Mouse (Mus musculus) hindbrain, embryonic 11.5 days (tissue): ENCODE results near the gene Stim2. TPM values are rescaled to one million over a fixed set of nuclear protein-coding genes. Genes with fewer than 3 reads are reported as not detected.

ENCODE experiments used
- ATAC-seq: fragments of 200-750 bp; cut with Nextera tagmentation; 2 replicates; pipeline ENCODE4 v1.8.0; 2017; ENCODE audit warnings: mild to moderate bottlenecking, moderate TSS enrichment, moderate library complexity; ENCODE audit not compliant: low FRiP score
- DNase-seq: peaks from one replicate; pipeline ENCODE4 v3.0.0-alpha.2; 2015; ENCODE audit warnings: low spot score
- H3K27ac ChIP-seq: fragments of 300-500 bp; sonication (generic); 2 replicates; pipeline ENCODE4 v1.5.1; 2014; ENCODE audit warnings: mild to moderate bottlenecking, low read depth, low read length
- H3K27me3 ChIP-seq: fragments of 300-500 bp; sonication (generic); 2 replicates; pipeline ENCODE4 v1.6.1; 2014; ENCODE audit warnings: mild to moderate bottlenecking, low read length, moderate library complexity, mixed read lengths; ENCODE audit not compliant: control insufficient read depth, insufficient read depth
- H3K36me3 ChIP-seq: fragments of 300-500 bp; sonication (generic); 2 replicates; pipeline ENCODE4 v1.6.1; 2014; ENCODE audit warnings: mild to moderate bottlenecking, low read length, moderate library complexity, mixed read lengths; ENCODE audit not compliant: control insufficient read depth, insufficient read depth
- H3K4me1 ChIP-seq: fragments of 300-500 bp; sonication (generic); replicated peaks from 2 replicates; pipeline ENCODE4 v1.6.1; 2014; ENCODE audit warnings: low read length, mixed read lengths; ENCODE audit not compliant: control insufficient read depth, insufficient read depth
- H3K4me2 ChIP-seq: fragments of 300-500 bp; sonication (generic); replicated peaks from 2 replicates; pipeline ENCODE4 v1.6.1; 2014; ENCODE audit warnings: mild to moderate bottlenecking, low read depth, low read length
- H3K4me3 ChIP-seq: fragments of 300-500 bp; sonication (generic); 2 replicates; pipeline ENCODE4 v1.5.1; 2014; ENCODE audit warnings: low read depth, low read length
- H3K9ac ChIP-seq: fragments of 300-500 bp; sonication (generic); 2 replicates; pipeline ENCODE4 v1.6.1; 2014; ENCODE audit warnings: low read depth, low read length
- H3K9me3 ChIP-seq: fragments of 300-500 bp; sonication (generic); 2 replicates; pipeline ENCODE4 v1.6.1; 2016; ENCODE audit warnings: low read length; ENCODE audit not compliant: control insufficient read depth
- WGBS: fragments of 180-500 bp; shearing (Covaris S2); extraction: QIAGEN DNeasy Blood & Tissue Kit; methylation state at CpG from one replicate; pipeline ENCODE4 v1.1.7; 2014; 5-methylcytosine and 5-hydroxymethylcytosine counted together
- polyA plus RNA-seq: library from polyadenylated mRNA; unstranded; fragments of >200 nt; fragmentation: Nextera tagmentation; extraction: Ambion mirVana; gene quantifications from 2 replicates; pipeline ENCODE4 v1.2.1, GENCODE M21; 2014

Gene Stim2
- polyA plus RNA-seq, 1 experiment from 2014 or later = 18.5 TPM

- Histone ChIP-seq H3K4me3 (peak overlapping the region; percentile 78), H3K36me3 (no peaks in the 10 kb centered on the region), H3K4me2 (peak overlapping the region; percentile 75), H3K9ac (peak overlapping the region; percentile 87), H3K27ac (peak overlapping the region; percentile 87), H3K9me3 (no peaks in the 10 kb centered on the region), H3K27me3 (no peaks in the 10 kb centered on the region), H3K4me1 (no peaks in the 10 kb centered on the region)
- no peak for ATAC-seq
- 3% methylated on average over 6 of the region's 6 CpGs for WGBS
- DNase-seq = no peak
Observed at GRCm38 (mm10) chr5:53999461-53999770, 1.1 kb downstream of the Stim2 start.

DNA sequence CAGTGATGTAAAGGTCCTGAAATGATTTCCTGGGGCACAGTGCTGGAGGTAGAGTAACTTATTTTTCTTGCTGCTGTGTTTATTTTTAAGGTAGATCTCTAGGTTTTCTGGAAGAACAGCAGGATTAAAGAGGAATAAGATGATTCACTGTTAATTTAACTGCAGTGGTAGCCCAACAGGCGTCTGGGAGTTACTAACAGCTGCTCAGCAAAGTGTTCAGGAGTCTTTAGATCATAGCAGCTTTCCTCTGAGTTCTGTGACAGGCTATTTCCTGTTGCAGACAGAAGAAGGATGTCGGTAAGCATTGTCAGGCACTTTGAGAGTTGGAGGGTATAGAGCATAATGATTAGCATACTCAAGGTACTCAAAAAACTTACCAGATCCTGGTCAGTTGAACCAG is 1.5 kb downstream of the Stim2 start:
- H3K4me3 ChIP-seq = peak overlapping the region; percentile 78
- no peak overlapping the region for H3K27ac ChIP-seq
- H3K4me1 ChIP-seq = no peaks in the 10 kb centered on the region
- peak overlapping the region; percentile 75 for H3K4me2 ChIP-seq
- ATAC-seq (no peak), DNase-seq (no peak)
- H3K9ac ChIP-seq = peak overlapping the region; percentile 87
- H3K9me3 ChIP-seq = no peaks in the 10 kb centered on the region
- H3K27me3 ChIP-seq = no peaks in the 10 kb centered on the region
- WGBS = 5% methylated on average over 2 of the region's 2 CpGs
- H3K36me3 ChIP-seq = no peaks in the 10 kb centered on the region

- no peak for ATAC-seq
- Histone ChIP-seq H3K9me3 (no peaks in the 10 kb centered on the region), H3K4me3 (no peak overlapping the region), H3K4me1 (no peaks in the 10 kb centered on the region), H3K36me3 (no peaks in the 10 kb centered on the region), H3K27me3 (no peaks in the 10 kb centered on the region), H3K27ac (no peak overlapping the region), H3K9ac (no peak overlapping the region), H3K4me2 (no peak overlapping the region)
- 82% methylated on average over 5 of the region's 5 CpGs for WGBS
- DNase-seq = no peak
Observed at GRCm38 (mm10) chr5:54001021-54001420, 2.7 kb downstream of the Stim2 start.

- Histone ChIP-seq H3K4me2 (no peak overlapping the region), H3K4me3 (no peak overlapping the region), H3K27ac (no peak overlapping the region), H3K4me1 (no peaks in the 10 kb centered on the region), H3K27me3 (no peaks in the 10 kb centered on the region), H3K9me3 (no peaks in the 10 kb centered on the region), H3K36me3 (no peaks in the 10 kb centered on the region), H3K9ac (no peak overlapping the region)
- DNase-seq = no peak
- 78% methylated on average over 2 of the region's 2 CpGs for WGBS
- ATAC-seq = no peak
Observed at GRCm38 (mm10) chr5:54005111-54005864, 7.0 kb downstream of the Stim2 start.

DNA sequence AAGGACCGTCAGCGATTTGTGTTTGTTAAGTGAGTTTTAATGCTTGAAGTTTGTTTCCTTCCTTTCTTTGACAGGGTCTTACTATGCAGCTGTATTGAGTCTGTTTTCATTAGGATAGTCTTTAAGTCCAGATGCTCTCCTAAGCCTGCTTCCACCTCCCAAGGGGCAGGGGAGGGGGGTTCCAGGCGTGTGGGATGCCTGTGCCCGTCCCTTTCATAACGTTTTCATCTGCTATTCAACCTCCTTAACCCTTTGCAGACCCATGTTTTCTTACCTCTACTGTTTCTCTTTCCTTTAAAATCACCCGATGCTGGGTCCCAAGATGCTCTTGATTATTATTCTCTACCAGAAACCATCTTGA is 7.5 kb downstream of the Stim2 start:
- no peaks in the 10 kb centered on the region for H3K36me3 ChIP-seq
- no peak overlapping the region for H3K4me2 ChIP-seq
- H3K27ac ChIP-seq = no peak overlapping the region
- 43% methylated on average over 6 of the region's 6 CpGs for WGBS
- H3K4me3 ChIP-seq = no peak overlapping the region
- no peaks in the 10 kb centered on the region for H3K4me1 ChIP-seq
- ATAC-seq = 0 out of 2 replicates have a peak, but pooled peaks have one; percentile 49
- no peak overlapping the region for H3K9ac ChIP-seq
- H3K9me3 ChIP-seq = no peaks in the 10 kb centered on the region
- H3K27me3 ChIP-seq = no peaks in the 10 kb centered on the region
- DNase-seq = peak; percentile 20

DNA sequence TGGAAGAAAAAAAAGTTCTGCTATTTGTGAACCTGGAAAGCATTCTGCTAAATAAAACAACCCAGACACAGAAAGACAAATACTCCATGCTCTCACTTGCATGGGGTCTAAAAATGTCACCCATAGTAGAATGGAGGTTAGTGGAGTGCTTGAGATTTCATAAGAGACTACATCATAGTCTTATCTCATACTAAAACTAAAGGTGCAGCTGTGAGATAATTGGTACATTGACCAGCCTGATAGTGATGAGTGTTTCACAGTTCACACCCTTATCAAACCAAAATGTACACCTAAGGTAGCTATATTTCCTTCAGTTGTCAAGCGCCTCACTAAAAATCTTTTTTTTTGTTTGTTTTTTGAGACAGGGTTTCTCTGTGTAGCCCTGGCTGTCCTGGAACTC is 8.5 kb downstream of the Stim2 start:
- Histone ChIP-seq H3K4me1 (no peaks in the 10 kb centered on the region), H3K4me3 (no peak overlapping the region), H3K9ac (no peak overlapping the region), H3K4me2 (no peak overlapping the region), H3K27ac (no peak overlapping the region), H3K27me3 (no peaks in the 10 kb centered on the region), H3K36me3 (no peaks in the 10 kb centered on the region), H3K9me3 (no peaks in the 10 kb centered on the region)
- 96% methylated on average over 1 of the region's 1 CpGs for WGBS
- ATAC-seq (no peak), DNase-seq (no peak)

- Histone ChIP-seq H3K4me1 (no peaks in the 10 kb centered on the region), H3K4me3 (no peak overlapping the region), H3K27me3 (no peaks in the 10 kb centered on the region), H3K4me2 (no peak overlapping the region), H3K36me3 (no peaks in the 10 kb centered on the region), H3K9me3 (no peaks in the 10 kb centered on the region), H3K9ac (no peak overlapping the region), H3K27ac (no peak overlapping the region)
- ATAC-seq (no peak), DNase-seq (no peak)
- 91% methylated on average over 6 of the region's 6 CpGs for WGBS
Observed at GRCm38 (mm10) chr5:54007617-54008016, 9.3 kb downstream of the Stim2 start.

GRCm38 (mm10) chr5:54013271-54013670 is 15.0 kb downstream of the Stim2 start:
- no peaks in the 10 kb centered on the region for H3K9me3 ChIP-seq
- no peak for ATAC-seq
- H3K36me3 ChIP-seq = no peaks in the 10 kb centered on the region
- no peak overlapping the region for H3K9ac ChIP-seq
- H3K27me3 ChIP-seq = no peaks in the 10 kb centered on the region
- no peak for DNase-seq
- H3K4me2 ChIP-seq = no peak overlapping the region
- no peak overlapping the region for H3K27ac ChIP-seq
- H3K4me1 ChIP-seq = no peaks in the 10 kb centered on the region
- WGBS = 71% methylated on average over 1 of the region's 1 CpGs
- no peak overlapping the region for H3K4me3 ChIP-seq

DNA sequence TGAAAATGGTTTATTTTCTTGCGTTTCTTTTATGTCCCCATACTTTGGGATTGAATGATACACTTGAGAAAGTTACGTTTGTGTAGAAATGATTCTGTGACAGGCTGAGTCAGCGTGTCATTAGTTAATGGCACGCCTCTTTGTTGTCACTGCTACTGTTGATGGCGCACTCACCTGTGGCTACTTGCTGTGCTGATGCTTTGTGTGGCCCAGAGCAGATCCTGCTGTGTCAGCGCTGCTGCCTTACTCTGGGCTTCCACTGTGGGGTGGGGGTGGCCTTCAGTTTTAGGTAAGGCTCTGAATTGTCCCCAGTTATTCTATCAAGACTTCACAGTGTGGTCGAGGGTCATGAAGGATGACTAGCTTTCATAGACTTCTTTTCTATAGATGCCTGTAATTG is 18.8 kb downstream of the Stim2 start:
- no peak for ATAC-seq
- Histone ChIP-seq H3K27ac (no peak overlapping the region), H3K9me3 (no peaks in the 10 kb centered on the region), H3K4me3 (no peak overlapping the region), H3K27me3 (no peaks in the 10 kb centered on the region), H3K4me1 (no peaks in the 10 kb centered on the region), H3K9ac (no peak overlapping the region), H3K36me3 (no peaks in the 10 kb centered on the region), H3K4me2 (no peak overlapping the region)
- 49% methylated on average over 7 of the region's 7 CpGs for WGBS
- no peak for DNase-seq
